Comparison of ENCODE assay signal across 9 mouse cellular contexts in the genomic region with DNA sequence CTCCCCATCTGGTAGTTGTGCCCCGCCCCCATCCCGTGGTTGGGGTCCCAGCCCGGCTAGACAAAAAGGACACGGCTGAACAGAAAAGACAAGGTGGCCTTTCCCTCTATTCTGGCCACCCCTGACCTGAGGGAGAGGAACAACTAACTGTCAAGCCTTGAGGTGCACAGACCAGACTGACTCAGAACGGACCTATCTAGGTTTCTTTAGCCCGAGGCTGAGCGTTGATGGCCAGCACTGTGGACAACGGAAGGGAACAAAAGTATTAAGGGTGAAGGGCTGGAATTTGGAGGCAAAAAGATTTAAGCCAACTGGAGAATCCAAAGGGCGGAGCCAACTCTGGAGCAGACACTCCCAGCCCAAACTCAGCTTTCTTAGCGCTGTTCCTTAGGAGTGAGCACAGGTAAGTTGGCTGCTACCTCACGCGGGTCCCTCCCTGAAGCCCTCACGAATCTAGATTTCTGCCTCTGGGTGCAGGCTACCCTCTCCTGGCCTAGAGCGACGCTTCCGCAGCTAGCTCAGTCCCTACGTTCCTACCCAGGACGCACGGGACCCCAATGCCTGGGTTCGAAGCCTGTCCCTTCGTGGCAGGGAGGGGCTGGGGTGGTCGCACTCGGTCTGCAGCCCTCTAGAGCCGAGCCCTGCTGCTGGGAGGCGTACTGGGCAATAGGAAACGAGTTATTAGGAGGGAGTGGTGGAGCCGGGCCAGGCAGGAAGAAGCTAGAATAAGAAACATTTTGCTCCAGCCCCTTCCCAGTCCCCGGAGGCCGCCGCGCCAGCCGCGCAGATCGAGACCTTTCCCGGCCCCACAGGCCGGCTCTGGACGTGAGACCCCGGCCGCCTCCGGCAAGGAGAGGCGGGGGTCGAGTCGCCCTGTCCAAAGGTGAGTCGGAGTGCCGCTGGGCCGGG. TPM values are rescaled to one million over a fixed set of nuclear protein-coding genes. Genes with fewer than 3 reads are reported as not detected.
DNase-seq lines count a peak whose midpoint lies in the region; ATAC-seq and TF ChIP-seq lines count a peak whose summit lies in the region.
"Had no signal": no experiment of that assay in that cellular context is flagged by ENCODE, and none has a peak within 500 bp of the region (broad histone marks: within the 10 kb centered on the region; RNA-seq: fewer than 3 reads in every experiment).

A gene (plus strand): TSS at position 342 of the 909 bp plus-strand sequence.

- H3K27me3 ChIP-seq in embryonic facial prominence, embryonic 14.5 days (replicated peaks; ENCODE audit: control insufficient read depth, insufficient read depth, low read length) = peaks cover 9% of the 10 kb centered on the region; the same call in 1 of the 2 replicates
- peaks cover 38% of the 10 kb centered on the region for H3K27me3 ChIP-seq in heart, embryonic 14.5 days (ENCODE audit: control insufficient read depth, insufficient read depth, low read length)
- H3K27me3 ChIP-seq in kidney, postnatal 0 days (ENCODE audit: insufficient read depth, low read length) = no peaks in the 10 kb centered on the region

- H3K4me2 ChIP-seq in embryonic facial prominence, embryonic 14.5 days (ENCODE audit: low read depth, low read length) = peak within 1 kb of the TSS; percentile 85
- H3K4me2 ChIP-seq in heart, embryonic 14.5 days (ENCODE audit: low read length) = peak within 1 kb of the TSS; percentile 68
- peak within 1 kb of the TSS; percentile 66 for H3K4me2 ChIP-seq in kidney, postnatal 0 days (ENCODE audit: low read length)

- peak; percentile 34 for DNase-seq in embryo, embryonic 10 days (ENCODE audit: low spot score)
- DNase-seq in embryo, embryonic 11 days = no peak
- no peak for DNase-seq in embryonic facial prominence, embryonic 14.5 days (ENCODE audit: low spot score)
- peak; percentile 81 for DNase-seq in kidney, postnatal 0 days (ENCODE audit: low spot score)
- peak; percentile 81 for DNase-seq in lung, postnatal 10 days
- no peak for DNase-seq in thymus, postnatal 36 days

- H3K27ac ChIP-seq in embryonic facial prominence, embryonic 14.5 days (replicated peaks; ENCODE audit: low read depth, low read length) = no peak within 1 kb of the TSS
- H3K27ac ChIP-seq in heart, embryonic 14.5 days (replicated peaks in 1 of 2; ENCODE audit: control insufficient read depth in 1 of 2, insufficient read depth in 1 of 2, low read depth in 2 of 2, low read length in 2 of 2) = peak within 1 kb of the TSS; percentile 0 to 24; a peak in 2 of 4 replicates
- peak within 1 kb of the TSS; percentile 86 for H3K27ac ChIP-seq in kidney, postnatal 0 days

- peak; percentile 13; the same call in 1 of the 2 replicates for ATAC-seq in embryonic facial prominence, embryonic 14.5 days (ENCODE audit: low read depth)
- ATAC-seq in heart, embryonic 14.5 days (ENCODE audit: insufficient number of reproducible peaks, insufficient read depth, low FRiP score, low read depth) = no peak
- ATAC-seq in kidney, postnatal 0 days (replicated peaks; ENCODE audit: low FRiP score, low read depth) = peak; percentile 5; the same call in 1 of the 2 replicates
- no peak for ATAC-seq in megakaryocyte-erythroid progenitor cell, adult 5-6 weeks (replicated peaks; ENCODE audit: low FRiP score, low TSS enrichment, poor library complexity, severe bottlenecking)

- peak within 1 kb of the TSS; percentile 69 for H3K9ac ChIP-seq in embryonic facial prominence, embryonic 14.5 days (ENCODE audit: low read depth, low read length)
- peak within 1 kb of the TSS; percentile 70 for H3K9ac ChIP-seq in heart, embryonic 14.5 days (ENCODE audit: low read length)
- H3K9ac ChIP-seq in kidney, postnatal 0 days (ENCODE audit: low read depth, low read length) = peak within 1 kb of the TSS; percentile 71

- H3K36me3 ChIP-seq in embryonic facial prominence, embryonic 14.5 days (ENCODE audit: control insufficient read depth, insufficient read depth, low read length) = no peaks in the 10 kb centered on the region
- H3K36me3 ChIP-seq in heart, embryonic 14.5 days (ENCODE audit: control insufficient read depth, insufficient read depth, low read length) = no peaks in the 10 kb centered on the region
- H3K36me3 ChIP-seq in kidney, postnatal 0 days (ENCODE audit: insufficient read depth, low read length) = no peaks in the 10 kb centered on the region

- TF ChIP-seq CTCF in kidney, postnatal 0 days (IDR thresholded peaks at IDR 0.05; ENCODE audit: low read depth) = no peak

- H3K9me3 ChIP-seq in embryonic facial prominence, embryonic 14.5 days (ENCODE audit: control insufficient read depth, low read length) = no peaks in the 10 kb centered on the region
- H3K9me3 ChIP-seq in heart, embryonic 14.5 days (ENCODE audit: control insufficient read depth, low read length) = no peaks in the 10 kb centered on the region
- H3K9me3 ChIP-seq in kidney, postnatal 0 days (replicated peaks; ENCODE audit: low read length) = no peaks in the 10 kb centered on the region

- peak within 1 kb of the TSS; percentile 49 for H3K4me3 ChIP-seq in embryonic facial prominence, embryonic 14.5 days (ENCODE audit: low read depth, low read length)
- H3K4me3 ChIP-seq in heart, embryonic 14.5 days (ENCODE audit: control insufficient read depth in 1 of 2, insufficient read depth in 1 of 2, low read depth in 1 of 2, low read length in 2 of 2) = peak within 1 kb of the TSS; percentile 45 to 47
- peak within 1 kb of the TSS; percentile 46 for H3K4me3 ChIP-seq in kidney, postnatal 0 days (replicated peaks; ENCODE audit: low read depth, low read length)
- H3K4me3 ChIP-seq: erythroblast, embryonic 14.5 days had no signal

- WGBS in embryonic facial prominence, embryonic 14.5 days = 4% methylated on average over 37 of the region's 46 CpGs
- WGBS in heart, embryonic 14.5 days = 3% methylated on average over 46 of the region's 46 CpGs
- 4% methylated on average over 46 of the region's 46 CpGs for whole genome bisulfite sequencing in kidney, postnatal 0 days

- peaks cover 34% of the 10 kb centered on the region for H3K4me1 ChIP-seq in embryonic facial prominence, embryonic 14.5 days (ENCODE audit: control insufficient read depth, insufficient read depth, low read length)
- H3K4me1 ChIP-seq in heart, embryonic 14.5 days (ENCODE audit: control insufficient read depth in 2 of 2, insufficient read depth in 2 of 2, low read length in 2 of 2) = peaks cover 28 to 32% of the 10 kb centered on the region in 2 experiments
- peaks cover 40% of the 10 kb centered on the region for H3K4me1 ChIP-seq in kidney, postnatal 0 days (replicated peaks; ENCODE audit: insufficient read depth, low read length)

RNA-seq across cellular contexts. Expression of the gene that starts here (rescaled TPM):
- polyA plus RNA-seq in embryonic facial prominence, embryonic 14.5 days (2014; fragmentation: Nextera tagmentation; extraction: Ambion mirVana) = 11.5 and 13.5 TPM in 2 replicates
- 5.8 and 8.1 TPM in 2 replicates for polyA plus RNA-seq in heart, embryonic 14.5 days (2014; fragmentation: Nextera tagmentation; extraction: Ambion mirVana)
- polyA plus RNA-seq in kidney, postnatal 0 days (2015; fragmentation: Nextera tagmentation; extraction: Ambion mirVana) = 16.9 and 17.8 TPM in 2 replicates
- total RNA-seq in megakaryocyte-erythroid progenitor cell, adult 5-6 weeks (2014; fragmentation: Nextera tagmentation) = not detected in 2 replicates
- total RNA-seq in megakaryocyte-erythroid progenitor cell, adult 5-6 weeks (2017) = 3.3 TPM in 1 of 2 replicates, not detected in the other
- polyA plus RNA-seq: erythroblast, embryonic 14.5 days had no signal

Comparison
In these comparisons a context has a peak if more than half of its experiments do, and no peak if none do; other contexts are left out.
1. DNase-seq: peak in embryo, embryonic 10 days (single experiment), kidney, postnatal 0 days (single experiment) and lung, postnatal 10 days (single experiment); none in embryo, embryonic 11 days (single experiment), embryonic facial prominence, embryonic 14.5 days (single experiment) and thymus, postnatal 36 days (0 of 2).
2. ATAC-seq: peak in embryonic facial prominence, embryonic 14.5 days (single experiment) and kidney, postnatal 0 days (single experiment); none in heart, embryonic 14.5 days (single experiment) and megakaryocyte-erythroid progenitor cell, adult 5-6 weeks (single experiment).
3. Peak in every context shown above with its lines, with median percentiles within 50 percentile points of each other: H3K4me2 ChIP-seq, H3K4me3 ChIP-seq and H3K9ac ChIP-seq.